Mouse (Mus musculus) fibroblast of lung, adult 2 months (primary cell): ENCODE measurements around the gene Traf2.

ENCODE experiments used
- DNase-seq: peaks from one replicate; pipeline ENCODE4 v3.0.0-alpha.2; 2011; ENCODE audit warnings: low read depth

Traf2 gene

GRCm38 (mm10) chr2:25541644-25542367, 4.9 kb downstream of the Traf2 start:
- DNase-seq: no peak

- peak; percentile 96 for DNase-seq
These were observed 6.2 kb downstream of the Traf2 start for GRCm38 (mm10) chr2:25540541-25540948.

- no peak for DNase-seq
These were observed 10.2 kb downstream of the Traf2 start for GRCm38 (mm10) chr2:25536531-25536930.

- DNase-seq: no peak
These were observed 11.9 kb downstream of the Traf2 start for GRCm38 (mm10) chr2:25534866-25535182.

GRCm38 (mm10) chr2:25534178-25534865, 12.4 kb downstream of the Traf2 start:
- peak; percentile 98 for DNase-seq

GRCm38 (mm10) chr2:25533707-25534106, 13.0 kb downstream of the Traf2 start:
- DNase-seq: peak; percentile 35

GRCm38 (mm10) chr2:25526510-25527302, 20.0 kb downstream of the Traf2 start:
- DNase-seq: no peak

- DNase-seq: no peak
These were observed 36.8 kb downstream of the Traf2 start for GRCm38 (mm10) chr2:25509912-25510311.

- no peak for DNase-seq
These were observed 39.8 kb downstream of the Traf2 start for GRCm38 (mm10) chr2:25506964-25507363.

- no peak for DNase-seq
These were observed 40.9 kb downstream of the Traf2 start for GRCm38 (mm10) chr2:25505860-25506259.

GRCm38 (mm10) chr2:25505000-25505399, 41.7 kb downstream of the Traf2 start:
- DNase-seq: no peak

GRCm38 (mm10) chr2:25504538-25504937, 42.2 kb downstream of the Traf2 start:
- DNase-seq: no peak

- DNase-seq: no peak
These were observed 44.0 kb downstream of the Traf2 start for GRCm38 (mm10) chr2:25502726-25503125.

- no peak for DNase-seq
These were observed 44.9 kb downstream of the Traf2 start, which contains the start of gene C8g for GRCm38 (mm10) chr2:25501593-25502486. Gene C8g, minus strand, starts transcription at chr2:25501719.

GRCm38 (mm10) chr2:25500576-25501405, 45.9 kb downstream of the Traf2 start, which contains the start of gene Fbxw5:
Gene Fbxw5, plus strand, starts transcription at chr2:25500750.
- peak; percentile 68 for DNase-seq

- DNase-seq: no peak
These were observed 46.6 kb downstream of the Traf2 start for GRCm38 (mm10) chr2:25500071-25500575.

GRCm38 (mm10) chr2:25498622-25499478, 47.9 kb downstream of the Traf2 start:
- DNase-seq: no peak

GRCm38 (mm10) chr2:25497846-25498575, 48.7 kb downstream of the Traf2 start:
- no peak for DNase-seq

- peak; percentile 31 for DNase-seq
These were observed 50.3 kb downstream of the Traf2 start for GRCm38 (mm10) chr2:25496462-25496861.
